ENCODE assay signal across 34 mouse cellular contexts in the genomic region with DNA sequence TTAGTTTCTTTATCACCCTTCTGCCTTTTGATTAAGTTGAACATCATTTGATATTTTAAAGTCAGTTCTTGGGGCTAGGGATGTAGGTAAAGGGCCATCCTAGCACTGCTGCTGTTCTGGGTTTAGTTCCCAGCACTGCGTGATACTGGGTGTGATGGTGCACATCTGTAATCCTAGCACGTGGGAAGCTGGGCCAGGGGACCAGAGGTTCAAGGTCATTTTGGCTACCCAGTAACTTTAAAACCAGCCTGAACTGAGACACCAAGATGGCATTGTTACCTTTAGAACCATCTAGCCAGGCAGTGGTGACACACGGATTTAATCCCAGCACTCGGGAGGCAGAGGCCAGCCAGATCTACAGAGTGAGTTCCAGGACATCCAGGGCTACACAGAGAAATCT.
"Had no signal": no experiment of that assay in that cellular context is flagged by ENCODE, and none has a peak within 500 bp of the region (broad histone marks: within the 10 kb centered on the region; RNA-seq: fewer than 3 reads in every experiment).

No protein-coding gene starts in this region.

- ATAC-seq: hindbrain, embryonic 16.5 days; hindbrain, postnatal 0 days; inflammation-experienced regulatory T-cells, adult 6 months; intestine, embryonic 15.5 days; intestine, embryonic 16.5 days; intestine, postnatal 0 days had no signal

- H3K9ac ChIP-seq: heart, embryonic 12.5 days; heart, embryonic 13.5 days; heart, embryonic 15.5 days; hindbrain, embryonic 12.5 days; hindbrain, embryonic 13.5 days; hindbrain, embryonic 14.5 days; hindbrain, embryonic 15.5 days; intestine, embryonic 15.5 days; kidney, embryonic 15.5 days had no signal

- H3K4me3 ChIP-seq: heart, embryonic 10.5 days; heart, embryonic 12.5 days; heart, embryonic 13.5 days; heart, embryonic 15.5 days; hindbrain, embryonic 10.5 days; hindbrain, embryonic 12.5 days; hindbrain, embryonic 13.5 days; hindbrain, embryonic 15.5 days; intestine, embryonic 15.5 days; kidney, embryonic 15.5 days; layer of hippocampus, adult 2 months had no signal

- DNase-seq: heart, postnatal 10 days; heart, postnatal 36 days; heart, postnatal 4 days; kidney, adult 11 months; kidney, adult 18-20 months; kidney, adult 2 months; kidney, adult 8-10 months; kidney, adult 9 months; kidney, postnatal 10 days; kidney, postnatal 14 days; kidney, postnatal 25 days; kidney, postnatal 36 days; kidney, postnatal 4 days; layer of hippocampus, adult 9-11 months; layer of hippocampus, postnatal 36 days had no signal

- H3K27me3 ChIP-seq: heart, embryonic 12.5 days; heart, embryonic 13.5 days; heart, embryonic 15.5 days; hindbrain, embryonic 12.5 days; hindbrain, embryonic 13.5 days; hindbrain, embryonic 15.5 days; intestine, embryonic 15.5 days; kidney, embryonic 15.5 days had no signal

- H3K4me1 ChIP-seq: heart, embryonic 10.5 days; heart, embryonic 12.5 days; heart, embryonic 15.5 days; hindbrain, embryonic 10.5 days; hindbrain, embryonic 12.5 days; hindbrain, embryonic 13.5 days; hindbrain, embryonic 15.5 days; intestine, embryonic 15.5 days; kidney, embryonic 15.5 days had no signal

- H3K27ac ChIP-seq: heart, embryonic 10.5 days; heart, embryonic 13.5 days; heart, embryonic 15.5 days; hindbrain, embryonic 10.5 days; hindbrain, embryonic 12.5 days; hindbrain, embryonic 13.5 days; hindbrain, embryonic 14.5 days; hindbrain, embryonic 15.5 days; hindbrain, postnatal 0 days; intestine, embryonic 15.5 days; kidney, embryonic 15.5 days; kidney, postnatal 0 days; layer of hippocampus, adult 2 months had no signal

- H3K4me2 ChIP-seq: heart, embryonic 11.5 days; heart, embryonic 12.5 days; heart, embryonic 13.5 days; heart, embryonic 15.5 days; hindbrain, embryonic 12.5 days; hindbrain, embryonic 13.5 days; hindbrain, embryonic 14.5 days; hindbrain, embryonic 15.5 days; intestine, embryonic 15.5 days; kidney, embryonic 15.5 days had no signal

- H3K9me3 ChIP-seq: heart, embryonic 10.5 days; heart, embryonic 12.5 days; heart, embryonic 15.5 days; hindbrain, embryonic 13.5 days; hindbrain, embryonic 15.5 days; intestine, embryonic 15.5 days had no signal
